Mouse (Mus musculus): Measurements from ENCODE around the gene Gm5128. TPM values are rescaled to one million over a fixed set of nuclear protein-coding genes. Genes with fewer than 3 reads are reported as not detected.
"Not testable (repeated sequence)": the region's sequence is repeated elsewhere in the genome, so short reads cannot be mapped to it uniquely, and the experiment has no call there.

The Gm5128 gene
- not detected in 2 replicates for polyA plus RNA-seq (2015; fragmentation: Nextera tagmentation; extraction: Ambion mirVana)

- not testable (repeated sequence) for H3K27me3 ChIP-seq (replicated peaks); H3K4me2 ChIP-seq (replicated peaks); ATAC-seq; H3K36me3 ChIP-seq; H3K4me3 ChIP-seq (replicated peaks); H3K9me3 ChIP-seq; H3K27ac ChIP-seq; H3K4me1 ChIP-seq (replicated peaks); H3K9ac ChIP-seq
- WGBS = no CpG with 5 or more reads among the region's 15 CpGs
These were observed at the start of gene Gm5128 for GRCm38 (mm10) chrX:135372984-135373383. Gene Gm5128, plus strand, starts transcription at chrX:135373284.

DNA sequence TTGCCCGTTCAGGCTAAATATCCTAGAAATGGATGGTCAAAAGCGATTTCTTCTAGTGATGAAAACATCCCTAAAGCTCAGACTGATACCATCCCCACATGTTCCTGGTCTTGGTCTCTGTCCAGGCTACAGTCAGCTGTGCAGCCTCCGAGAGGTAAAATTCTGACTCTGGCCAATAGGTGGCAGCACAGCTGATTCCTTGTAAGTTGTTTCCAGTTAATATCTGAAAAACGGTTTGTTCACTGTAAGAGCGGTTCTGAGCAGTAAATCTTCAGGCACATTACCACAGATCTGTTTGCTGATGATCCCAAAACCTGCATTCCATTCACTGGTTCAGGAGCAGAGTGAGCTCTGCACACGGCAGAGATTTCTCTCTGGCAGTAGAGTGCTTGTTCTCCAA is 12.4 kb upstream of the Gm5128 start:
- H3K9me3 ChIP-seq; ATAC-seq; H3K36me3 ChIP-seq; H3K27me3 ChIP-seq (replicated peaks); H3K4me3 ChIP-seq (replicated peaks); H3K4me1 ChIP-seq (replicated peaks); H3K9ac ChIP-seq; H3K4me2 ChIP-seq (replicated peaks); H3K27ac ChIP-seq: not testable (repeated sequence)
- 24% methylated on average over 2 of the region's 6 CpGs for WGBS

- not testable (repeated sequence) for ATAC-seq; H3K9me3 ChIP-seq; H3K27ac ChIP-seq; H3K4me2 ChIP-seq (replicated peaks); H3K27me3 ChIP-seq (replicated peaks); H3K9ac ChIP-seq; H3K4me3 ChIP-seq (replicated peaks); H3K4me1 ChIP-seq (replicated peaks); H3K36me3 ChIP-seq
- WGBS = no CpG with 5 or more reads among the region's 4 CpGs
These were observed 11.1 kb upstream of the Gm5128 start for GRCm38 (mm10) chrX:135361943-135362342.

DNA sequence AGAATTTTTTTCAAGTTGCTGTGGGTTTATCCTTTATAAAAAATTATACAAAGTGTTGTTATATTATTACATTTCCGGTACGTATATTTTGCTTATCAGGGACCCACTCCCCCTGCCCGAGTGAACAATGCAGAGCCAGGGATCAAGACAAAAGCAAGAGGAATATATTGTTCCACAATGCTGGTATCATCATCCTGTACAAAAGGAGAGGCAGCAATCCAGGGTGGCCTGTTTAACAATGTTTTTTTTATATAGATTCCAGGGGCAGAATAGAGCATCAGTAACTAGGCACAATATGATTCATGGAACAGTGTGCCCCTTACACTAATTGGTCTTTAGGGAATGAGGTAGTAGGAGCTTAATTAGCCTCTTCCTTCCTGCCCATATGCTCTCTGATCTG is 30.5 kb downstream of the Gm5128 start:
- not testable (repeated sequence) for H3K4me1 ChIP-seq (replicated peaks); H3K4me2 ChIP-seq (replicated peaks); H3K27me3 ChIP-seq (replicated peaks); H3K9me3 ChIP-seq; H3K27ac ChIP-seq; H3K9ac ChIP-seq; H3K4me3 ChIP-seq (replicated peaks); ATAC-seq; H3K36me3 ChIP-seq
- WGBS = no CpG with 5 or more reads among the region's 3 CpGs

DNA sequence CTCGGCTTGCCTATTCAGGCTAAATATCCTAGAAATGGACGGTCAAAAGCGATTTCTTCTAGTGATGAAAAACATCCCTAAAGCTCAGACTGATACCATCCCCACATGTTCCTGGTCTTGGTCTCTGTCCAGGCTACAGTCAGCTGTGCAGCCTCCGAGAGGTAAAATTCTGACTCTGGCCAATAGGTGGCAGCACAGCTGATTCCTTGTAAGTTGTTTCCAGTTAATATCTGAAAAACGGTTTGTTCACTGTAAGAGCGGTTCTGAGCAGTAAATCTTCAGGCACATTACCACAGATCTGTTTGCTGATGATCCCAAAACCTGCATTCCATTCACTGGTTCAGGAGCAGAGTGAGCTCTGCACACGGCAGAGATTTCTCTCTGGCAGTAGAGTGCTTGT is 48.1 kb downstream of the Gm5128 start:
- H3K4me3 ChIP-seq (replicated peaks); H3K4me1 ChIP-seq (replicated peaks); H3K4me2 ChIP-seq (replicated peaks); H3K36me3 ChIP-seq; H3K9ac ChIP-seq; ATAC-seq; H3K9me3 ChIP-seq; H3K27me3 ChIP-seq (replicated peaks); H3K27ac ChIP-seq: not testable (repeated sequence)
- 45% methylated on average over 4 of the region's 7 CpGs for WGBS

DNA sequence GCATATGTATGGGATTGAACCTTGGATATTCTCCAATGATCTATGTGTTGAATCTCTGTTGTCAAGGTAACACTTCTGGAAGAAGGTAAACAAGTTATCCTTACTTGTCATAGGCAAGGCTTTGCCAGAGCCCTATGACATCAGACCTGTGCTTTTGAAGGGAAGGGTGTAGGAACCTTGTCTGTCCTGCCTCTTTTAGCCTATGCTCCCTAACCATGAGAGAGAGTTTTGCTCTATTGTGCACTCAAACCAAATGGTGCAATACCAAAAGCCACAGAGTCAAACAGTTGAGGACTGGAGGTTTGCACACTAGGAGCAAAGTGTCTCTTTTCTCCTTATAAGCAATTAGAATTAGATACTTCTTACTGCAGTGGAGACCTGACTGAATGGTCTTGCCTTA is 48.7 kb downstream of the Gm5128 start:
- not testable (repeated sequence) for H3K4me2 ChIP-seq (replicated peaks); ATAC-seq; H3K4me3 ChIP-seq (replicated peaks); H3K9ac ChIP-seq; H3K9me3 ChIP-seq; H3K27me3 ChIP-seq (replicated peaks); H3K36me3 ChIP-seq; H3K27ac ChIP-seq; H3K4me1 ChIP-seq (replicated peaks)

- not testable (repeated sequence) for H3K27me3 ChIP-seq (replicated peaks); H3K27ac ChIP-seq; H3K4me2 ChIP-seq (replicated peaks); ATAC-seq; H3K9ac ChIP-seq; H3K9me3 ChIP-seq; H3K4me1 ChIP-seq (replicated peaks); H3K4me3 ChIP-seq (replicated peaks); H3K36me3 ChIP-seq
- WGBS = no CpG with 5 or more reads among the region's 4 CpGs
These were observed 49.4 kb downstream of the Gm5128 start for GRCm38 (mm10) chrX:135422473-135422872.

Other genes starting within 250 kb of the Gm5128 start
- not detected in 2 replicates for gene Gm15023, start 195.7 kb upstream of the Gm5128 start, polyA plus RNA-seq (2015; fragmentation: Nextera tagmentation; extraction: Ambion mirVana)
- gene Tceal6, start 162.6 kb upstream of the Gm5128 start, polyA plus RNA-seq (2015; fragmentation: Nextera tagmentation; extraction: Ambion mirVana) = 0.88 and 0.97 TPM in 2 replicates
- not detected in 2 replicates for gene Pramel3, start 71.0 kb upstream of the Gm5128 start, polyA plus RNA-seq (2015; fragmentation: Nextera tagmentation; extraction: Ambion mirVana)
- not detected in 2 replicates for gene Gm7903, start 60.6 kb downstream of the Gm5128 start, polyA plus RNA-seq (2015; fragmentation: Nextera tagmentation; extraction: Ambion mirVana)
- not detected in 2 replicates for gene AV320801, start 121.3 kb downstream of the Gm5128 start, polyA plus RNA-seq (2015; fragmentation: Nextera tagmentation; extraction: Ambion mirVana)
- 0.53 TPM in 1 of 2 replicates, not detected in the other for gene Nxf7, start 225.5 kb downstream of the Gm5128 start, polyA plus RNA-seq (2015; fragmentation: Nextera tagmentation; extraction: Ambion mirVana)

Data from intestine, embryonic 15.5 days (tissue).